Mouse (Mus musculus): ENCODE measurements around the gene Ltc4s. TPM values are rescaled to one million over a fixed set of nuclear protein-coding genes. Genes with fewer than 3 reads are reported as not detected.

The Ltc4s gene
- total RNA-seq, 2 experiments from 2014 or later, result 0.89 to 2.7 TPM

- no peak for DNase-seq (ENCODE audit: low spot score)
These were observed 10.2 kb upstream of the Ltc4s start for GRCm38 (mm10) chr11:50248473-50249171.

DNA sequence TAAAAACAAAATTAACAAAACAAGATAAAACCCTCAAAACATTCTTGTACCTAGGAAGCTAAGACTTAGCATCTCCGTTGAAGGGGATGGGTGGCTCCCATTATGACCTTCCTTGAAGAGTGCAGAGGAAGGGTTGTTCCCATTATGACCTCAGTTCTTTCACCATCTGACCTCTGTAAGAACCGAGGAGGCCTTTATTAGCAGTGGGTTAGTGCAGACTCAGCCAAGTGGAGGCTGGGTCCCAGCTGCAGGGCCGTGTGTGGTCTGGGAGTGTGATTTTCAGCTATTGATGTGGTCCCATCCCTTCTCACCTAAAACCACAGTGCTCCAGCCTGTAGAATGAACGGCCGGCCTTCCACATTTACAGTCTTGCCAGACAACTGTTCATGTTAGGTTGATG is 6.9 kb upstream of the Ltc4s start:
- DNase-seq (ENCODE audit: low spot score), result no peak

DNA sequence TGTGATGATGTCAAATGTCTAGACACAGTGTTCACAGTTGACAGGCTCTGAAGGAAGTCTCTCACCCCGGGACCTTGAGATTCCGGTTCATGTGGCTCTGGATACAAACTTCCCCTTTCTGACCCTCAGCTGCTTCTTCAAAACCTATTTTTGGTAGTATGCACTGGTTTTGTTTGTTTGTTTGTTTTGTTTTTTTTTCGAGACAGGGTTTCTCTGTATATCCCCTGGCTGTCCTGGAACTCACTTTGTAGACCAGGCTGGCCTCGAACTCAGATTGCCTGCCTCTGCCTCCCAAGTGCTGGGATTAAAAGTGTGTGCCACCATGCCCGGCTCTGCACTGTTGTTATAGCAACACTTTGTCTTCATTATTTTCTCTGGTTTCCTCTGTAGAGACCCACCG is 5.5 kb upstream of the Ltc4s start:
- DNase-seq (ENCODE audit: low spot score), result no peak

GRCm38 (mm10) chr11:50240235-50240911 is 2.0 kb upstream of the Ltc4s start:
- no peak for DNase-seq (ENCODE audit: low spot score)

GRCm38 (mm10) chr11:50238821-50239791 is 690 bp upstream of the Ltc4s start:
- DNase-seq (ENCODE audit: low spot score), result no peak

DNA sequence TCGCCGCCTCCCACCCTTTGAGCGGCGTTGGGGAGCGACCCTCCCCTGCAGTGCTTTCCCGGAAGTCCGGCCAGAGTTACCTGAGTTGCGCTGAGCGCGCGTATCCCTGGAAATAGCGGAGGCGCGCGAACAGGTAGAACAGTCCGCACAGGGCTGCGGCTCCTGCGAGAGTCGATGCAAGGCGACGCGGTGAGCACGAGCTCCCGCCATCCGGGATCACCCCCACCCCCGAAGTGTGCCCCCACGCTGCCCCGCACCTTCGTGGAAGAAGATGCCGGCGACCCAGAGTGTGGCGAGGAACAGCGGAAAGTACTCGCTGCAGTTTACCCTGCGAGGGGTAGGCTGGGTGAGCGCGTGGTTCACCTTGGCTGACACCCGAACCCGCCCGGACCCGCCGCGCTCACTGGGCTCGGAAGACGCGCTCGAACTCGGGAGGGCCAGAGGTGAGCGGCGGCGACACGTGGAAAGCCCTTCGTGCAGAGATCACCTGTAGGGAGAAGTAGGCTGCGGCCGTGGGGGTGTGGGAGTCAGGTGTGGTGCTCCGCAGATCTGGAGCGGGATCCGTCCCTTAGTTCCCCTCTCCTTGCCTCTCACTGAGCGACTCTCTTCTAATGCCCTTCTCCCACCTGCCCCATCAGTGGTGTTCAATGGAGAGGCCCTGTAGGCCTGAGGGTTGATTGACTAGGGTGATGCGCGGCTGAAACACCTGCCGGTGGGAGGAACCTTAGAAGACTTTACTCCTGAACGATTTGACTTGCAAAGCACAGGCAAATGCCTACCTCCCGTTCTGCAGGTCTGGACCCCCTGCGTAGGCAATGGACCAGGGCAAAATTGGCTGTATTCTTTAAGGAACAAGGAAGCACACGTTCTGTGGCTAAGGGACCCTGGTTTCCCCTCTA is 1.2 kb downstream of the Ltc4s start:
- no peak for DNase-seq (ENCODE audit: low spot score)

DNA sequence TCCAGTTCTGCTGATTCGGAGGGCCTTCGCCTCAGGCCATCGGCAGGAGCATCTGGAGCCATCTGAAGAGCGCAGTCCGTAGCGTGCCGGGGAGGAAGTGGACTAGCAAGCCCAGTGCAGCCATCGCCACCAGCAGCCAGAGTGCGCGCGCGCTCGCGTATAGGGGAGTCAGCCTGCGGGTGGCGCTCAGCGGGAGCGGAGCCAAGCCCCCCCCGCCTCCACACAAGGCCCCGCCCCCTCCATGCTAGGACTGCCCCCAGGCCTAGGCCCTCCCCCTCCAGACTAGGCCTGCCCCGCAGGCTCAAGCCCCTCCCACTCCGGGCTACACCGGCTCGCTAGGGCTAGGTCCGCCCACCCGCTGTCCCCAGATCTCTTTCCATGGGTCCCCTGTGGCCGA is 1.9 kb downstream of the Ltc4s start:
- DNase-seq (ENCODE audit: low spot score), result peak; percentile 89

- no peak for DNase-seq (ENCODE audit: low spot score)
These were observed 3.8 kb downstream of the Ltc4s start for GRCm38 (mm10) chr11:50234606-50235005.

DNA sequence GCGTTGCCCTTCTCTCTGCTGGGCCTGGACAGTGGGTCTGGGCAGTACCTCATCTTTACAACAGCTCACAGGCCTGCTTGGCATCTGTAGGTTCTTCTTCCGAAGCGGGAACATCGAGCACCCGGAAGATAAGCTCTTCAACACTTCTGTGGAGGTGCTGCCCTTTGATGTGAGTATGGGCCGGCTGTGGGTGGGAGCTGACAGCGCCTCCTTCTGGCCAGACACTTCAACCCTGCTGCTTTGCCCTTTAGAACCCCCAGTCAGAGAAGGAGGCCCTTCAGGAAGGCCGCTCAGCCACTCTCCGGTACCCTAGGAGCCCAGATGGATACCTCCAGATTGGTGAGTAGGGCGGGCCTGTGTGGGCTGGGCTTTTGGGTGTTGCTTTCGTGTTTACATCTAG is 4.4 kb downstream of the Ltc4s start:
- DNase-seq (ENCODE audit: low spot score), result no peak

- DNase-seq (ENCODE audit: low spot score), result no peak
These were observed 5.4 kb downstream of the Ltc4s start for GRCm38 (mm10) chr11:50233022-50233421.

DNA sequence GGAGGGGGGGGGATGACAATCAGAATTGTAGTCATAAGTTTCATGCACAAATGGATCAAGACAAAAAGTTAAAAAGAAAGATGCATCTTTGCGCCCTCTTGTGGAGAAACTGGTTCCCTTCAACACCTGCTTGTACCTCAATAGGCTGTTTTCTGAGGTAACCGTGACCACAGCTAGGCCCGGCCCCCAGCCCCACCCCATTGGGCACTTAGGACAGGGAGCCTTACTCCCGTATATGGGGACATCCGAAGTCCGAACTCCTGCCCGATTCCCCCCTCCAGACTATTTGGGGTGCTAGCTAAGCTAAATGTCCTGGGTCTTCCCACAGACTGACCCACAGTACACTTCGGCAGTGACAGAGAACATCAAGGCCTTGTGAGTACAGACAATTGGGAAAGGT is 7.0 kb downstream of the Ltc4s start:
- no peak for DNase-seq (ENCODE audit: low spot score)

DNA sequence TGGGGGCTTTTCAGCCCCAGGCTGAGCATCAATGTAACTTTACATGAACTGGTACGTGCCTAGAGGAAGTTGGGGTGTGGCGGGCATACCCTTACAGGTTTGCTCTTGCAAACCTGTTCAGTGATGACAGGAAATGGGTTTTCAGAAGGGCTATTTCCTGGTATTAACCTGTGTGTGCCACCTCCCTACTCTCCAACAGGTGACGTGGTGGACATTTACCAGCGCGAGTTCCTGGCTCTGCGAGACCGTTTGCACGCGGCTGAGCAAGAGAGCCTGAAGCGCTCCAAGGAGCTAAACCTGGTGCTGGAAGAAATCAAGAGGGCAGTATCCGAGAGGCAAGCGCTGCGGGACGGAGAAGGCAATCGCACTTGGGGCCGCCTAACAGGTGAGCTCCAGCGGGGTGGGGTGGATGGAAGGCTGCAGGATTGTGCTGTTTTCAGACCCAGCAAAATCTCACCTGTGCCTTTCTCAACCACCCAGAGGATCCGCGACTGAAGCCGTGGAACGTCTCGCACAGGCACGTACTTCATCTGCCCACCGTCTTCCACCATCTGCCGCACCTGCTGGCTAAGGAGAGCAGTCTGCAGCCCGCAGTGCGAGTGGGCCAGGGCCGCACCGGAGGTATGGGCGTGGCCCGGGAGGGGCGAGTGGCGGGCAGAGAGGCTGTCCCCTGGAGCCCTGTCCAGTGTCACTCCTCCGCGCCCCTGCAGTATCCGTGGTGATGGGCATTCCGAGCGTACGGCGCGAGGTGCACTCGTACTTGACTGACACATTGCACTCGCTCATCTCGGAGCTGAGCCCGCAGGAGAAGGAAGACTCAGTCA is 7.7 kb downstream of the Ltc4s start:
- DNase-seq (ENCODE audit: low spot score), result no peak

DNA sequence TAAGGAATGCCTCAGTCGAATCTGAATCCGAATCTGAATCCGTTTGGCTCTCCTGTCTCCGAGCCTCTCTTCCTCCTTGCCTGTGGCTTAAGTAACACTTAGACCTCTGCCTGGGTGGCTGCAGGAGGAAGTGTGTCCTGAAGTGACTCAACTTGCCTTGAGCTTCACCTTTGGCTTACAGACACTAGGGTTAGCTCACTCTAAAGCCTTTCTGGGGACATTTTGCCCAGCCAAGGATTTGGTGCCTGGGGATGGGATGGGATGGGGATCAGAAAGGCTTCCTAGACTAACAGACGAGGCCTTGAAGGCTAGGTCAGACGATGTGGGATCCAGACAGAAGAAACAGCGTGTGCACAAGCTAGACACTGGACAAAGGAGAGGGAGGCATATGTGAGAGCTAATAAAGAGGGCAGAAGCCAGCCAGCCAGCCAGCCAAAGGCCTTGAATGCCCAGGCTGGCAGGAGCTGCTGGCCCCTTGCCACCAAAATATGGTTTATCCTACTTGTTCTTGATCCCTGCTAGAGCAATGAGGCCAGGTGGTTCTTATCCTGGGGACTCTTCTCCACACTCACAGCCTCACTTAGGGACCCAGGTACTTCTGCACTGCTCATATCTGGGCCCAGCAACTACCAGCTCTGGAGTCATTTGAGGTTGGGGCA is 9.0 kb downstream of the Ltc4s start:
- no peak for DNase-seq (ENCODE audit: low spot score)

- DNase-seq (ENCODE audit: low spot score), result no peak
These were observed 9.6 kb downstream of the Ltc4s start for GRCm38 (mm10) chr11:50228772-50229171.

- no peak for DNase-seq (ENCODE audit: low spot score)
These were observed 10.7 kb downstream of the Ltc4s start for GRCm38 (mm10) chr11:50227736-50228135.

- DNase-seq (ENCODE audit: low spot score), result no peak
These were observed 11.2 kb downstream of the Ltc4s start for GRCm38 (mm10) chr11:50227226-50227625.

GRCm38 (mm10) chr11:50226406-50226805 is 12.0 kb downstream of the Ltc4s start:
- no peak for DNase-seq (ENCODE audit: low spot score)

- peak; percentile 50 for DNase-seq (ENCODE audit: low spot score)
These were observed 12.6 kb downstream of the Ltc4s start for GRCm38 (mm10) chr11:50225611-50226378.
